Mouse (Mus musculus) liver, embryonic 13.5 days (tissue): Measurements from ENCODE around the gene Hoxb7. TPM values are rescaled to one million over a fixed set of nuclear protein-coding genes. Genes with fewer than 3 reads are reported as not detected.

ENCODE experiments used
- ATAC-seq: fragments of 200-750 bp; cut with Nextera tagmentation; 2 replicates; pipeline ENCODE4 v1.8.0; 2017; ENCODE audit warnings: low read depth, mild to moderate bottlenecking, moderate number of reproducible peaks, moderate library complexity
- DNase-seq: peaks from one replicate; pipeline ENCODE4 v3.0.0; 2022
- H3K27ac ChIP-seq: fragments of 300-500 bp; sonication (generic); 2 replicates; pipeline ENCODE4 v1.5.1; 2015; ENCODE audit warnings: moderate library complexity, mild to moderate bottlenecking, inconsistent platforms
- H3K27me3 ChIP-seq: fragments of 300-500 bp; sonication (generic); 2 replicates; pipeline ENCODE4 v1.6.1; 2015; ENCODE audit warnings: mild to moderate bottlenecking, inconsistent platforms
- H3K36me3 ChIP-seq: fragments of 300-500 bp; sonication (generic); 2 replicates; pipeline ENCODE4 v1.6.1; 2015; ENCODE audit warnings: mild to moderate bottlenecking, inconsistent platforms
- H3K4me1 ChIP-seq: fragments of 300-500 bp; sonication (generic); replicated peaks from 2 replicates; pipeline ENCODE4 v1.6.1; 2015; ENCODE audit warnings: inconsistent platforms
- H3K4me2 ChIP-seq: fragments of 300-500 bp; sonication (generic); 2 replicates; pipeline ENCODE4 v1.6.1; 2015; ENCODE audit warnings: inconsistent platforms, mild to moderate bottlenecking, moderate library complexity
- H3K4me3 ChIP-seq: fragments of 300-500 bp; sonication (generic); replicated peaks from 2 replicates; pipeline ENCODE4 v1.5.1; 2015; ENCODE audit warnings: mild to moderate bottlenecking, inconsistent platforms
- H3K9ac ChIP-seq: fragments of 300-500 bp; sonication (generic); 2 replicates; pipeline ENCODE4 v1.6.1; 2015; ENCODE audit warnings: mild to moderate bottlenecking, inconsistent platforms
- H3K9me3 ChIP-seq: fragments of 300-500 bp; sonication (generic); replicated peaks from 2 replicates; pipeline ENCODE4 v1.6.1; 2016; ENCODE audit warnings: inconsistent platforms
- WGBS: fragments of 180-500 bp; shearing (Covaris S2); methylation state at CpG from one replicate; pipeline ENCODE4 v1.1.7; 2015; ENCODE audit not compliant: insufficient replicate concordance; 5-methylcytosine and 5-hydroxymethylcytosine counted together
- polyA plus RNA-seq: library from polyadenylated mRNA; unstranded; fragments of >200 nt; fragmentation: Nextera tagmentation; extraction: Ambion mirVana; gene quantifications from 2 replicates; pipeline ENCODE4 v1.2.1, GENCODE M21; 2015

The Hoxb7 gene
- polyA plus RNA-seq, 1 experiment from 2014 or later, result 0.32 TPM

DNA sequence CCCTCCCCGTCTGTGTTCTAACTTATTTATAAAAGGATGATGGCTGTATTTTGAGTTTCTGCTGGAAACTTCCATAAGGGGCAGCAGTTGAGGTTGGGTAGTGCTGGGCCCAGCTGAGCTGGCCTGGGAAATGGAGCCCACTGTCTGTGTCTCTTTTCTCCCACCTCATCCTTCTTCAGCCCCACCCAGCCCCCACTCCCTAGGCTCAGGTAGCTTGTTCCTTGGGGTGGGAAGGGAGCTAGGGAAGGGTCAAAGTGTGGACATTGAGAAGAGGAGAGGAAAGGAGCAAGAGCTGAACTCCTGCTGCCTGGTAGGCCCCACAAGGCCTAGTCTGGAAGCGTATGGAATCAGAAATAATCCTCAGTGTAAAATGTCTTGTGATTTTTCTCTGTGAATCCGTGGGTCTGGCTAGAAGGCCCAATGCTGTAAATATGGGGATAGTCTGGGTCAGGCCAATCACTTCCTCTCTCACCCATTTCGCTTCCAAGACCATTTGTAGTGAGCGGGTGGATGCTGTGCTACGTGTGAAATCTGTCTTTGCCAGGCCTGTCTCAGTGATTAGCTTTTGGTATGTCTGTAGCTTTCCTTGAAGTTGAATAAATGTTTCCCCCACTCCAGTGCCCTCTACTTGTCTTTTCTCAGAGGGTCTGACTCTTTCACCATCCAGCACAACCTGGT lies 19.2 kb downstream of the Hoxb7 start:
- Histone ChIP-seq H3K9me3 (no peaks in the 10 kb centered on the region), H3K9ac (no peak overlapping the region), H3K27ac (no peak overlapping the region), H3K27me3 (peaks cover 100% of the 10 kb centered on the region), H3K36me3 (no peaks in the 10 kb centered on the region), H3K4me1 (peaks cover 8% of the 10 kb centered on the region; the same call in 1 of the 2 replicates), H3K4me2 (no peak overlapping the region), H3K4me3 (no peak overlapping the region)
- ATAC-seq (no peak), DNase-seq (no peak)
- WGBS, result 52% methylated on average over 6 of the region's 6 CpGs

GRCm38 (mm10) chr11:96306183-96306907 lies 19.9 kb downstream of the Hoxb7 start:
- ATAC-seq, result no peak
- Histone ChIP-seq H3K4me2 (no peak overlapping the region), H3K9me3 (no peaks in the 10 kb centered on the region), H3K36me3 (no peaks in the 10 kb centered on the region), H3K4me3 (no peak overlapping the region), H3K27ac (no peak overlapping the region), H3K27me3 (peaks cover 100% of the 10 kb centered on the region), H3K4me1 (peaks cover 11% of the 10 kb centered on the region), H3K9ac (no peak overlapping the region)
- 50% methylated on average over 7 of the region's 7 CpGs for WGBS
- DNase-seq, result no peak

DNA sequence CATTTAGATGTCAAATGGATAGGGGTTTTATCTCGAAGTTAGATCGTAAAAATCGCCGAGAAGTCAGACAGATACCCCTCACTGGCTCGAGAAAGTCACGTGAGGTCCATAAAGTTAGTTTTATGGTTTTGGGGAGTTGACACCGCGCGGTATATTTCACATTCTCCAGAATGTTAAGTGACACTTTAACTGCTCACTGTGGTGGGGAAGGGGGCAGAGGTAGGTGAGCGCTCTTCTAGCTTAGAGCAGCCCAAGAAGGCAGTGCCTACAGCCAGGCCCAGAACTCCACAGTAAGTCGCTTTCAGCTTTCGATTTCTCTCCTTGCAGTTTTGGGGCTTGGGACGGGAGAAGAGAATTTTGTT lies 20.5 kb downstream of the Hoxb7 start:
- H3K27ac ChIP-seq, result no peak overlapping the region
- peaks cover 100% of the 10 kb centered on the region for H3K27me3 ChIP-seq
- H3K9me3 ChIP-seq, result no peaks in the 10 kb centered on the region
- no peaks in the 10 kb centered on the region for H3K36me3 ChIP-seq
- peaks cover 11% of the 10 kb centered on the region for H3K4me1 ChIP-seq
- H3K4me3 ChIP-seq, result no peak overlapping the region
- WGBS, result 23% methylated on average over 13 of the region's 13 CpGs
- no peak overlapping the region for H3K9ac ChIP-seq
- ATAC-seq (no peak), DNase-seq (no peak)
- H3K4me2 ChIP-seq, result no peak overlapping the region

GRCm38 (mm10) chr11:96308763-96309162 lies 22.3 kb downstream of the Hoxb7 start:
- no peak overlapping the region for H3K27ac ChIP-seq
- 39% methylated on average over 4 of the region's 4 CpGs for WGBS
- DNase-seq (no peak), ATAC-seq (no peak)
- H3K36me3 ChIP-seq, result no peaks in the 10 kb centered on the region
- H3K9ac ChIP-seq, result no peak overlapping the region
- H3K27me3 ChIP-seq, result peaks cover 100% of the 10 kb centered on the region
- no peak overlapping the region for H3K4me3 ChIP-seq
- H3K4me1 ChIP-seq, result peaks cover 10% of the 10 kb centered on the region
- H3K9me3 ChIP-seq, result no peaks in the 10 kb centered on the region
- no peak overlapping the region for H3K4me2 ChIP-seq

DNA sequence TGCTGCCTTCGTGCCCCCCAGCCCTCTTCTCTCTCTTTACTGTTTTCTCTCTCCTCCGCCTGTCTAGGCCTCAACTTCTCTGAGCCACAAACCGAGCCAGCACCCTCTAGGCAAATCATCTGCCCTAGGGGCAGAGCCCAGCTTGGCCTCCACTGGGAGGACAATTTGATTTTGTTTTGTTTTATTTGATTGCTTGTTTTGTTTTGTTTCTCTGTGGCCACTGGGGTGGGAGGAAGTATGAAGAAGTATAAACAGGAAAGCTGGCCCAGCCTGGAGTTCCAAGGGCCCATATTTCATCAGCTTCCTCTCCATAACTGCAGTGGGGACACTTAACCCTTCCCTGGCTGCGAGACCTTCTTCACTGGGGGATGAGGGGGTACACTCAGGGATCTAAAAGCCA lies 22.9 kb downstream of the Hoxb7 start:
- H3K4me1 ChIP-seq, result peaks cover 11% of the 10 kb centered on the region
- H3K9ac ChIP-seq, result no peak overlapping the region
- peaks cover 100% of the 10 kb centered on the region for H3K27me3 ChIP-seq
- H3K4me2 ChIP-seq, result no peak overlapping the region
- H3K27ac ChIP-seq, result no peak overlapping the region; the same call in 1 of the 2 replicates
- H3K4me3 ChIP-seq, result no peak overlapping the region
- H3K36me3 ChIP-seq, result no peaks in the 10 kb centered on the region
- DNase-seq, result no peak
- 22% methylated on average over 4 of the region's 4 CpGs for WGBS
- H3K9me3 ChIP-seq, result no peaks in the 10 kb centered on the region
- ATAC-seq, result no peak

GRCm38 (mm10) chr11:96310183-96310938 lies 23.9 kb downstream of the Hoxb7 start:
- ATAC-seq (no peak), DNase-seq (no peak)
- peaks cover 13% of the 10 kb centered on the region for H3K4me1 ChIP-seq
- H3K27me3 ChIP-seq, result peaks cover 100% of the 10 kb centered on the region
- no peaks in the 10 kb centered on the region for H3K9me3 ChIP-seq
- H3K9ac ChIP-seq, result no peak overlapping the region
- H3K4me3 ChIP-seq, result no peak overlapping the region
- no peaks in the 10 kb centered on the region for H3K36me3 ChIP-seq
- H3K27ac ChIP-seq, result no peak overlapping the region
- 27% methylated on average over 20 of the region's 20 CpGs for WGBS
- H3K4me2 ChIP-seq, result no peak overlapping the region

DNA sequence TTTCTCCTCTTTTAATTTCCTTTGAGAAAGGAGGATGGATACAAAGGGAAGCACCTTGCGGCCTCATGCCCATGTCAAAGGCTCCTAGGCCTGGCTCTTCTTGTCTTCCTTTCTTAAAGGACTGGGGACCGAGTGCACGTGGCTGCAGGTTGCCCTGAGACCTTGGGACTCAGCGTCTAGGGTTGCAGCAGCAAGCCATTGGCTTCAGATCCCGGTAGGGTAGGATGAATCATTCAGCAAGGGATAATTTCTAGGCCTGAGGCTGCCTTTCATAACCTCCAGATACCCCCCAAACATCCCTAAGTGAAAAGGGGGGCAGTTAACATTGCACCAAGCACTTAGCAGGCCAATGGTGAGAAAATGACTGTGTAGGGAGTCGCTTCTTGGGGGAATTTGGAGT lies 24.7 kb downstream of the Hoxb7 start:
- H3K4me2 ChIP-seq, result peak overlapping the region; percentile 41
- peak overlapping the region; percentile 30 for H3K4me3 ChIP-seq
- ATAC-seq, result no peak
- peaks cover 100% of the 10 kb centered on the region for H3K27me3 ChIP-seq
- no peak for DNase-seq
- no peaks in the 10 kb centered on the region for H3K9me3 ChIP-seq
- peaks cover 13% of the 10 kb centered on the region for H3K4me1 ChIP-seq
- 11% methylated on average over 6 of the region's 6 CpGs for WGBS
- H3K9ac ChIP-seq, result no peak overlapping the region
- H3K36me3 ChIP-seq, result no peaks in the 10 kb centered on the region
- no peak overlapping the region for H3K27ac ChIP-seq

- WGBS, result 2% methylated on average over 31 of the region's 31 CpGs
- Histone ChIP-seq H3K9ac (no peak overlapping the region), H3K4me3 (peak overlapping the region; percentile 30), H3K4me2 (peak overlapping the region; percentile 41), H3K27me3 (peaks cover 100% of the 10 kb centered on the region), H3K4me1 (peaks cover 13% of the 10 kb centered on the region), H3K27ac (no peak overlapping the region), H3K36me3 (no peaks in the 10 kb centered on the region), H3K9me3 (no peaks in the 10 kb centered on the region)
- ATAC-seq (no peak), DNase-seq (no peak)
Measured at GRCm38 (mm10) chr11:96311520-96312417, 25.3 kb downstream of the Hoxb7 start.

DNA sequence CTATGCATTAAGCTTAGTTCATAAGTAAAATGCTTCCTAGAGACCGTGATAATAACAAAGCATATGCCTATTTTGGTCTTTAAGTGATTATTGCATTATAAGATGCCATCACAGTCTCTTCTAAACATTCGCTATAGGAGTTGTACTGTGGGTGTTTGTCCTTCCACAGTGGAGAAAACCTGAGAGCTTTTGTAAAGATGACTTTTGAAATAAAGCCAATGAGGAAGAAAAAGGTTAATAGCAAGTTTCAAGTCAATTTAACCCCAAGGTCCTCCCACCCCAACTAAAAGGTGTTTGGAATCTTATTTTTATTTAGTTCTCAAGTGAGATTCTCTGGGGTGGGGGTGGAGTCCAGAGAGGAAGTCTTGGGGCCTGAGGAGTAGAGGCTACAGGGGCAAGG lies 26.7 kb downstream of the Hoxb7 start:
- H3K4me2 ChIP-seq, result no peak overlapping the region
- WGBS, result 35% methylated on average over 2 of the region's 2 CpGs
- H3K9me3 ChIP-seq, result no peaks in the 10 kb centered on the region
- no peaks in the 10 kb centered on the region for H3K36me3 ChIP-seq
- ATAC-seq, result no peak
- no peak overlapping the region for H3K9ac ChIP-seq
- no peak overlapping the region for H3K4me3 ChIP-seq
- H3K27me3 ChIP-seq, result peaks cover 100% of the 10 kb centered on the region
- peaks cover 13% of the 10 kb centered on the region for H3K4me1 ChIP-seq
- H3K27ac ChIP-seq, result no peak overlapping the region
- no peak for DNase-seq

GRCm38 (mm10) chr11:96313806-96314428 lies 27.5 kb downstream of the Hoxb7 start:
- WGBS, result 21% methylated on average over 12 of the region's 12 CpGs
- ATAC-seq (no peak), DNase-seq (no peak)
- Histone ChIP-seq H3K9me3 (no peaks in the 10 kb centered on the region), H3K4me2 (no peak overlapping the region), H3K4me3 (no peak overlapping the region), H3K27me3 (peaks cover 100% of the 10 kb centered on the region), H3K27ac (peak overlapping the region; percentile 59; the same call in 1 of the 2 replicates), H3K4me1 (peaks cover 13% of the 10 kb centered on the region), H3K9ac (no peak overlapping the region), H3K36me3 (no peaks in the 10 kb centered on the region)
